Mouse (Mus musculus): ENCODE results near the gene Slc22a1.

Gene Slc22a1

GRCm38 (mm10) chr17:12631771-12632600, 43.6 kb downstream of the Slc22a1 start:
- peak; percentile 36 for DNase-seq

GRCm38 (mm10) chr17:12630976-12631730, 44.5 kb downstream of the Slc22a1 start:
- no peak for DNase-seq

GRCm38 (mm10) chr17:12627983-12628382, 47.6 kb downstream of the Slc22a1 start:
- DNase-seq: no peak

GRCm38 (mm10) chr17:12619641-12620040, 56.0 kb downstream of the Slc22a1 start:
- DNase-seq: no peak

GRCm38 (mm10) chr17:12615429-12615828, 60.2 kb downstream of the Slc22a1 start:
- no peak for DNase-seq

- DNase-seq: no peak
Measured at GRCm38 (mm10) chr17:12614511-12615385, 60.9 kb downstream of the Slc22a1 start.

- DNase-seq: no peak
Measured at GRCm38 (mm10) chr17:12607202-12607601, 68.4 kb downstream of the Slc22a1 start.

- DNase-seq: no peak
Measured at GRCm38 (mm10) chr17:12606634-12607033, 69.0 kb downstream of the Slc22a1 start.
